Mouse (Mus musculus): Measurements from ENCODE around the gene Pogz. TPM values are rescaled to one million over a fixed set of nuclear protein-coding genes. Genes with fewer than 3 reads are reported as not detected.
A peak's percentile ranks its signal among the peaks of the same experiment; 100 is the strongest.

Pogz gene
- total RNA-seq, 1 experiment from 2014 or later, result 35.3 TPM

DNA sequence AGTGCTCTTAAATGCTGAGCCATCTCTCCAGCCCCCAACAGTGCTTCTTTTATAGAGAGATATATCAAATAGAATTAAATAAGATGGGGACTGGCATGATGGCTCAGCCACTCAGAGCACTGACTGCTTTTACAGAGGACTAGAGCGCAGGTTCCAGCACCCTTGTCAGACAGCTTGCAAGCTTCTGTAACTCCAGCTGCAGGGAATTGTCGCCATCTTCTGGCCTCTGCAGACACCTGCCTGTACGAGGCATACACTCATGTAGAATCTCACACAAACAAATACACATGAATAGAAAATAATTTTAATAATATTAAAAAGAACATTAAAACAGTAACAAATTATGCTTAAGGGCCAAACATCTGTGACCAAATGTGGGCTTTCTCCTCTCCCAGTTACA, 13.3 kb upstream of the Pogz start:
- no peak for ATAC-seq (ENCODE audit: extremely low read depth, insufficient number of reproducible peaks, low FRiP score, poor library complexity, severe bottlenecking)

DNA sequence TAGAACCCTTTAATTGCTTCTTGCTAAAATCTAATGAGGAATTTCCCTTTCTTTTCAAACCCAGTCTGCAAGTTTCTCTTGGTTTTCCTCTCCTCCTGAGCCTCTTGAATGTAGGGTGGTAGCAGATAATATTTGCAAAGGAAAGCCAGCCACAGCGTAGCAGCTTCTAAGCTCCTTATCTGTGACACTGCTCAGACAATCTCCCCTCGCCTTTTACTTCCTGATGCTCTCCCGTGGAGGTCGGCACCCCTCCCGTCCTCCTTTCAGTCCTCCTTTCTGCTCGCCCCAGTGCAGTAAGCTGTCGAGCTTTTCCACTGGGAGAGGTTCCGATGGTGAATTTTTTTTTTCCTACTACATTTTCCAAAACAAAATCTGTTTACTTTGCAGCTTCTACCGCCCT, 5.3 kb upstream of the Pogz start:
- no peak for ATAC-seq (ENCODE audit: extremely low read depth, insufficient number of reproducible peaks, low FRiP score, poor library complexity, severe bottlenecking)

DNA sequence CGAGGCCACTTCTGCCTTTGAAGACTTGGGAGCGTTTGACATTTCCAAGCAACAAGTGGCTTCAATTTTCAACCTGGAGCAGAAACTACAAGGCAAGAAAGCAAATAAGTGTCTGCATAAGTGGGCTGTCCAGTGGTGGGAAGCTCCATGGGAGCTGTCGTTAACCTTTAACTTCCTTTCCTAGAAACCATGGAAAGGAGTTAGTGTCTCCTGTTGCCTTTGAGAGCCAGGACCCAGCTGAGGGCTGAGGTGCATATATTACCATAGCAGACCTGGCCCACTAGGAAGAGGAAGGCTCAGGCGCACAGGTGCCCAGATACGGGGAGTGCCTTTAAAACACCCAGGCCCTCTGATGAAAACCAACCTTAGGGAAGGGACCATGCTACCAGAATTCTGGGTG, 4.7 kb upstream of the Pogz start:
- ATAC-seq (ENCODE audit: extremely low read depth, insufficient number of reproducible peaks, low FRiP score, poor library complexity, severe bottlenecking), result no peak

DNA sequence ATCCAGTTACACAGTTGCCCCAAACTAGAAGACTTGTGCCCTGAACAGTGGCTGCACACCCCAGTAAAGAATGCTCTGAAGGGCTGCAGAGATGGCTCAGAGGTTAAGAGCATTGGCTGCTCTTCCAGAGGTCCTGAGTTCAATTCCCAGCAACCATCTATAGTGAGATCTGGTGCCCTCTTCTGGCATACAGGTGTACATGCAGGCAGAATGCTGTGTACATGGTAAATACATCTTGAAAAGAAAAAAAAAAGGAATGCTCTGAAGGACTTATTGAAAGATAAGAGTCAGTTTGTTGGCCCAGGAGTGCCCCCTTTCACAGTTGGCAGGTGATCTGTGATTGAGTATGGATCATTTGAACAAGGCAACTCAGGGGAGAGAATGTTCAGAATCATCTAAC, 4.0 kb upstream of the Pogz start:
- no peak for ATAC-seq (ENCODE audit: extremely low read depth, insufficient number of reproducible peaks, low FRiP score, poor library complexity, severe bottlenecking)

DNA sequence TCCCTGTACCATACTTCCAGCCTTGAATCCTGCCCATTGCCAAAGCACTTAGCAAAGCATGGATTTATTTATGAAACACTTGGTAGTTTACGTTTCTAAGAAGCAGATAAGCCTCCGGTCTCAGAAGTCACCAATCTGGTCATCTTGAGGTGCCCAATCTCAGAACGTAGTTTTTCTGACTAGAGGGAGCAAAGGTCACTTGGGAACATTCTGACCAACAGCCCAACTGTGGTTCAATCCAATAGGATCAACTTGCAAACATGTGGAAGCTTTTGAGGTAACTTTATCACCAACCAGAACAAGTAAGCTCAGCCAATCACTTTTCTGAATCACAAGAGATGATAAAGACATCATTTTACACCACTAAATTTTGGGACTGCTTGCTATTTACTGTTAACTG, 2.0 kb upstream of the Pogz start:
- ATAC-seq (ENCODE audit: extremely low read depth, insufficient number of reproducible peaks, low FRiP score, poor library complexity, severe bottlenecking), result no peak

DNA sequence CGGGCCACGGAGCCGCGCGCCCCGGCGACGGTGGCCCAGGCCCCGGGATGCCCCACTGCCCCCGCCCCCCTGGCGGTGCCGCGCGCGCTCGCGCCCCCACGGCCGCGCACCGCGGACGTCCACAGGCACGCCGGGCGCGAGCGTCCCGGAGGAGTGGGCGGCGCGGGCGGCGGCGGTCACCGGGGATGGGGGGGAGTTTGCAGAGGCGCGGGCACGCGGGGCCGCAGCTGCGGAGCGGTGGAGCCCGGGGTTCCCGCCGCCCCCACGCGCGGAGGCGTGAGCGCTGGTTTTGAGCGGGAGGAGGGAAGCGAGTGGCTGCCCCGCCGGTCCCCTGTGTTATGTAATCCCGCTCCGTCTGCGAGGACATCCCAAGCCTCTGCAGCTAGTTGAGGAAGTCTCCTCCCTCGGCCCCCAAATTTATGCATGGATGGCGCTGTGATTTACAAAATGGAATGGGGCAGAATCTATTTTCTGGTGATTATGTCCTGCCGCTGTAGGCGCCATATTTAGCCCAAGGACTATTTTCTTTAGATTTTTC, 661 bp downstream of the Pogz start:
- peak; percentile 32; the same call in 1 of the 2 replicates for ATAC-seq (ENCODE audit: extremely low read depth, insufficient number of reproducible peaks, low FRiP score, poor library complexity, severe bottlenecking)

DNA sequence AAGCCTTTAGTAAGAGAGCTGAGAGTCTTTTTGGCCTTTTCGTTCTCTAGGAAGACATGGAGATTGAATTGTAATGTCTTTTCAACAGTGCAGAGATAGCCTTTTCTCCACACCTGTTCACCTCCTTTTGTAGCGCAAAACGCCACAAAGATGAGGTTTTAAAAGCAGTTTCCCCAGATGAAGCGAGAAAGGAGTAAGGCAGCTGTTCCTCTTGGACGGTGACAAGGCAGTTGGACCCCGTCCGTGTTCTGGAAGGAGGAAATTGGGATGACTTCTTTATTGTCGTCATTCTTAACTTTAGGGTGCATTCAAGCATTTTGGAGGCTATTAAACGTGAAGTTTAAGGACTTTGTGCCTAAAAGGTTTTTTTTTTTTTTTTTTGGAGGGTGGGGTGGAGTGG, 1.3 kb downstream of the Pogz start:
- no peak for ATAC-seq (ENCODE audit: extremely low read depth, insufficient number of reproducible peaks, low FRiP score, poor library complexity, severe bottlenecking)

DNA sequence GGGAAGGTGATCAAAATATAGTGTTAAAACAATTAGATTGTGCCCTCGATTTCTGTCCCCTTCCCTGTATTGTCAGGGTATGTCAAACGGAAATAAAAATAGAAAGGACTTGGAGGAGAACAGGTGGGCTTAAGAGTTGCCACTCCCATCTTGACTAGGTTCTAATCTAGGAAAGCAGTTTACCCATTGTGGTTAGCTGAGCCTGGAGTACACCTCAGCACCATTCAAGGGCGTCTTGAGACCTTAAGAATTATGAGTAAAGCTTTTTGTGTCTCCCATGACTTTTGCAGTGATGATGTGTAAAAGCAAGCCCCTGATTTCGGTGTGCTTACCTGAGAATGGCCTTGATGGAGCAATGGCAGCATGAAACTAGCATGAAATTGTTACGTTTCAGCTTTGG, 1.7 kb downstream of the Pogz start:
- ATAC-seq (ENCODE audit: extremely low read depth, insufficient number of reproducible peaks, low FRiP score, poor library complexity, severe bottlenecking), result no peak

DNA sequence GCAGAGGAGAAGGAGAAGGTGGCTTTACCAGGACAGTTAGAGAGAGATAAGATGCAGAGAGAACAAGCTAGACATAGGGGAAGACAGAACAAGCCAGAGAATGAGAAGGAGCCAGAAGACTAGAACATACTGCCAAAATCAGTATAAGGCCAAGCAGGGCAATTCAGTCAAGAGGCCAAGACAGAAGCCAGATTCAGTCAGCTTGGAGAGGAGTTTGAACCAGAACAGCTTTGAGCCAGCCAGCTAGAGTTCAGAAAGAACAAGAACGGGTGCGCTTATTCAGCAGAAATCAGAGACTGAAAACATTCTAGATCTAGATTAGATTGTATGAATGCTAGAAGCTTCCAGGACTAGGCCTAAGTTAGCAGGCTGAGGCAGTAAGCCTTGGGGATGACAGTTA, 10.0 kb downstream of the Pogz start:
- ATAC-seq (ENCODE audit: extremely low read depth, insufficient number of reproducible peaks, low FRiP score, poor library complexity, severe bottlenecking), result no peak

DNA sequence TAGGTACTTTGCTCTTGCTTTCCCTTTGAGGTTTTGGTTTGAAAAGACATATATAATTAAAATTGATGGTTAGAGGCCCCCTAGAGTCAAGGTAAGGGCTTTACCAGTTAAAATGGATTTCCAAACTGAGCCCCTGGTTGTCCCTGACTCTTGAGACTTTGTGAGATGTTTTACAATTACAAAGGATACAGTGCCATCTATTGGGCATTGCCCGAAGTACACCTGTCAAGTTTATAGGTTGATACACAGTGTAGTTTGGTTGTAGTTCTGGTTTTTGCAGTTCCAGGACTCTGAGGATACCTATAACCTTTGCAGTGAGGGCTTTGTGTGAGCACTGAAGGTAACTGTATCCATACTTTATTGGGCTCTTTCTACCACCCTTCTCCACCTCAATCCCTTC, 12.0 kb downstream of the Pogz start:
- peak; percentile 72 for ATAC-seq (ENCODE audit: extremely low read depth, insufficient number of reproducible peaks, low FRiP score, poor library complexity, severe bottlenecking)

DNA sequence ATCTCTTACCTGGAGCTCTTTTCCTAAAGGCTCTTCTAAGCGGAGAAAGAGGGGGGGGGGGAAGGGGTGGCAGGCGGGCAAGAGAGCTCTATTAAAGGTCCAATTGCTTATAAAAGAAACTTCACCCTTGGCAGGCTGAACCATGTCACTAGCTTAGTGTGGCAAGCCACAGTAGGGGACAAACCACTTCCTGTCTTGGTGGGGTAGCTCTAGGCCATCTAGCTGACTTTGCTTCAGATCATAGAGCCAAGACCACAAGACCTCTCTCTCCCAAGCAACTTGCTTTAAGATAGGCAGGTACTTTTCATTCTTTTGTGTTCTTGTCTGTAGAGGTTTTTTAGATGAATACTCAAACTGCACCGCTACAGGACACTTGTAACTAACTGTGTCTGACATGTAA, 14.4 kb downstream of the Pogz start:
- peak; percentile 66; the same call in 1 of the 2 replicates for ATAC-seq (ENCODE audit: extremely low read depth, insufficient number of reproducible peaks, low FRiP score, poor library complexity, severe bottlenecking)

DNA sequence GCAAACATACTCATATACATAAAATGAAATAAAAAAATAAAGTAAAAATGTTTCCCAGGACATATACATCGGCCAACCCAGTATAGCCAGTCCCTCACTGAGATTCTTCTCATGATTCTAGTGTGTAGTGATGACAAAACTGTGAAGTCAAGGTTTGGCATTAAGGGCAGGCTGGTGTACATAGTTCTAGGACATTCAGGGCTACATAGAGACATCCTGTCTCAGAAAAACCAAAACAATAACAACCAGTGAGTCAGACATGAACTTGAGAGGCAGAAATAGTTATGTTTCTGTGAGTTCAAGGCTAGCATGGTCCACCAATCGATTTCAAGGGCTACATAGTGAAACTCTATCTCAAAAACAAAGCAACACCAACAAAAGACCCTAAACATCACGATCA, 14.8 kb downstream of the Pogz start:
- no peak for ATAC-seq (ENCODE audit: extremely low read depth, insufficient number of reproducible peaks, low FRiP score, poor library complexity, severe bottlenecking)

DNA sequence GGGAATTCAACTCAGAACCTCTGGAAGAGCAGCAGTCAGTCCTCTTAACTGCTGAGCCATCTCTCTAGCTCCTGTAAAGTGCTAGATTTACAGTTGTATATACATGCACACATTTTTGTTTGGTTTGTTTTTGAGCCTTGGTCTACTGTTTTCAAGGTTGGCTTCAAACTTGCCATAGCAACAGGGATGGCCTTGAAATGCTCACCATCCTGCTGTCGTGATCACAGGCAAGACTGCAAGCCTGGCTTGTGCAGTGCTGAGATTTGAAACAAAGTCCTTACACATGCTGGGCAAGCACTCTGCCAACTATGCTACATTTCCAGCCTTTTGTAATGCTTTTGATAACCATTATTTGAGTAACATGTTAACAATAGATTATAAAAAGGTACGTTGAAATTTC, 22.1 kb downstream of the Pogz start:
- no peak for ATAC-seq (ENCODE audit: extremely low read depth, insufficient number of reproducible peaks, low FRiP score, poor library complexity, severe bottlenecking)

DNA sequence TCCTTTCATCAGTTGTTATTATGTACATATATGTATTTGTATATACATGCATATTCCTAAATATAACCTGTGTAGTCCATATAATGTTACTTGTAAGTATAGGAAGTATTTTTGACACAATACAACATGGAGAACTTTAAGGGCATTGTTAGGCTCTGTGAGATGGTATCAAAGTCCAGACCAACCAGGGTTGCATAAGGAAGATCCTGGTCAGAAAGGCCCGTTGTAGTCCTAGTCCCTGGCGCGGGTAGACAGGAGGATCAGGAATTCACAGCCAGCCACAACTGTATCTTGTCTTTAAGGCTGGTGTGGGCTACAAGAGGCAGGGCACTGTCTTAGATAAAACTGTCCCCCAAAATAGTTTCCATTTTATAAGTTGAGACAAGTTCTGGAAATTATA, 31.6 kb downstream of the Pogz start:
- ATAC-seq (ENCODE audit: extremely low read depth, insufficient number of reproducible peaks, low FRiP score, poor library complexity, severe bottlenecking), result no peak

DNA sequence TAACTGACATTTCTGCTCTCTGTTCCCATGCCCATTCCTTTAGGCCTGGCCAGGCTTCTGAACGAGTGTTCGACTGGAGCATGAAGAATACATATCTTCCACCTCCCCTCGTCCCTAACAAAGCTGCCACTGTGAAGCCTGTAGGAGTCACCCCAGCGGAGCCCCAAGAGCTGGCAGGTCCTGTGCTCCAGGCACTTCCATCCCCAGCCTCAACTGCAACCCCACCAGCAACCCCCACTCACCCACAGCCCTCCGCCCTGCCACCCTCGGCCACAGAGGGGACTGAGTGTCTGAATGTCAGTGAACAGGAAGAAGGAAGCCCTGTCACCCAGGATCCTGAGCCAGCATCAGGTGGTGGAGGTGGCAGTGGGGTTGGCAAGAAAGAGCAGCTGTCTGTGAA, 41.3 kb downstream of the Pogz start:
- ATAC-seq (ENCODE audit: extremely low read depth, insufficient number of reproducible peaks, low FRiP score, poor library complexity, severe bottlenecking), result no peak

DNA sequence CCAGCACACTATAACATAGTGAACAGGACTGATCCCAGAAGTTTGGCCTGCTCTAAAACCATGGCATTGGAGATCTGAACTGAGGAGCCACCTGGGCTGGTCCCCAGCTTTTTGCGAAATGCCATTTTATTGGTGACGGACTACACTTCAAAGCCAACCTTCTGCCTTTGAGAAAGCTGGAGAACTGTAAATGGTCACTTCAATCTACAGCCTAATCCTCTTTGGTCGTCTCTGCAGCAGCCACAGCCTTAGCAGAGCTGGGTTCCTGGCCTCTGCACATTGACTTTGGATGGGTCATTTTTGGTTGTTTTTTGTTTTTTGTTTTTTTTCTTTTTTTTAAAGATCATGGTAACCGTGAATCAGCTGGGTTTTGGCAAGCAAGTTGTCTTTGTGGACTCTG, 44.5 kb downstream of the Pogz start:
- no peak for ATAC-seq (ENCODE audit: extremely low read depth, insufficient number of reproducible peaks, low FRiP score, poor library complexity, severe bottlenecking)

DNA sequence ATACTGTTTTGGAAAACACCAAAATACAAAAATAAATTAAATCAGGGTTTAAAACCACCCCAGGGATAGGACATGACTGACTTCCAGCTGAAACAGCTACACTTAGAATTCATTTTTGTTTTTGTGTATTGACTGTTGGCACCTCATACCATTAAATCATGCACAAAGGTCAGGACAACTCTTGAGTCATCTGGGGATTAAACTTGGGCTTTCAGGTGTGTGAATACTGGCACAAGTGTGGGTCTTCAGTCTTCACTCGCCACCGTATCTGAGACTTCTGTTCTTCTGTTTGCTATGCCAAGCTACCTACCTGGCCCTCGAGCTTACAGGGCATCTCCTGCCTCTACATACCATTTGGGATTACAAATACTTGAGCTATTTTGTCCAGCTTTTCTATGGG, 45.2 kb downstream of the Pogz start:
- no peak for ATAC-seq (ENCODE audit: extremely low read depth, insufficient number of reproducible peaks, low FRiP score, poor library complexity, severe bottlenecking)

DNA sequence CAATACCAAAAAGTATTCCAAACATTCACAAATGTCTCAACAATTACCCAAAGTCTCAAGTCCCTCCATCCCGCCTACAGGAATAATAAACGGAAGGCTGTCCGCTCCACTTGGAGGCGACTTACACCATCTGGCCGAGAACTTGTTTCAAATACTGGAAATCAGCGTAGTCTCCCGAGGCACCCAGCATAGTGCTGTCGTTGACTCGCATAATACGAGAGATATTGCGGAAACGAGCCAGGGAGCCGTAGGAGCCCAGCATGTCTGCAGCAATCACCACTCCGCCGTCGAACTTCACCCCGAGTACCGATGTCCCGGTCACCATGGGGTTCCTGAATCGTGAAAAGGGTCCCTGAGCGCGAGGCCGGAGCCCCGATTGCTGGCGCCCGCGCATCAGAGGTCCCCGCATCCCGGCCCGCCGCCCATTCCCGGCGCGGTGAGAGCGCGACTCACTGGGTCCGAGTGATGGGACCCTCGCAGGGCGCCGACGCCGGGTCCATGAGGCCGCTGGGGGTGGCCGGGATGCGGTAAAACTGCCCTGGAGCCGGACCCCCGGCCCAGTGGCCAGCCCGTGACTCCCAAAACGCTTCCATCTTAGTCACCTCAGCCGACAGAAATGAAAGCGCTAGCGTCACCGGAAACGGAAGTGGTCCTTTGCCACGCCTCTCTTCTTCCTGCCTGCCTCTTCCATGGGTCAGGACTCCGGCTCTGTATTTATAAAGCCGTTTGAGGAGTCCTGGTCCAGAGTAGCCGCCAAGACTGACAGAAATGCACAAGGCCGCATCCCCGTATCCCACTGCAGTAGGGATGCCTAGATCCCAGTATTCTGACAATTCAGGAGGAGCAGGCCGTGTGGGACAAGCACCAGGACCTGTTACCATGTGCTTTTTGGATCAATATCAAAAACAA, 49.2 kb downstream of the Pogz start, which contains the start of gene Psmb4:
Gene Psmb4 (minus strand): TSS at position 646 of the 909 bp plus-strand sequence.
- ATAC-seq (ENCODE audit: extremely low read depth, insufficient number of reproducible peaks, low FRiP score, poor library complexity, severe bottlenecking), result peak; percentile 93

DNA sequence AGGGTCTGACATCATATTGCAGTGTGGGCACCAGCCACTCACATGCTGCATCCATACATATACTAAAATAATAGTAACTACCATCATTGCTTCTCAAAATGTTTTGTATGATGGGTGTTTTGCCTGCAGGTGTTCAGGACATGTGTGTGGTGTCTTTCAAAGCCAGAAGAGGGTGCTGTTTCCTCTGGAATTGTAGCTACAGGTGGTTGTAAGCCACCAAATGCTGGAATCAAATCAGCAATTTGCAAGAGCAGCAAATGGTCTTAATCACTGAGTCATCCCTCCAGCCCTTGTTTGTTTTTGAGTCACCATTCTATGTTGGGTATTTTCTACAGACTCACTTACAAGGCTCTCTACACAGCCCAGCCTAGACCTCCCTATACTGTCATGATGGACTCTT, 51.2 kb downstream of the Pogz start:
- ATAC-seq (ENCODE audit: extremely low read depth, insufficient number of reproducible peaks, low FRiP score, poor library complexity, severe bottlenecking), result no peak

DNA sequence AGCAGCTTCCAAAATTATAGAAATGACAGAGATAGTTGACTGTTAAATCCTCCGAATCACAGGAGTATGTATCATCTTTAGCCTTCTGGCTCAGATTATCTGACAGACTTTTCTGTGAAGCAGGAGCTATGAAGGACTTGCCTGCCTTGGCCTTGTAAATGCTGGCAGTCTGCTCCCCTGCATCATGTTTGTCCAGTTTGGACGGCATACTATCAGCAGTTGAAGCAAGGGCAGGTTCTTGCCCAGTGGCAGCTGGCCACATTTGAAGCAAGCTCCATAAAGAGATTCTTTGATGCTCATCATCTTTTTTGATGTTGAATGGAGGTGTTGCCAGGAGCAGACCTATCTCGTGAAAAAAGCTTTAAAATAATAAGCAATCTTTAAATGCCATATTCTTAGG, 56.7 kb downstream of the Pogz start:
- no peak for ATAC-seq (ENCODE audit: extremely low read depth, insufficient number of reproducible peaks, low FRiP score, poor library complexity, severe bottlenecking)

DNA sequence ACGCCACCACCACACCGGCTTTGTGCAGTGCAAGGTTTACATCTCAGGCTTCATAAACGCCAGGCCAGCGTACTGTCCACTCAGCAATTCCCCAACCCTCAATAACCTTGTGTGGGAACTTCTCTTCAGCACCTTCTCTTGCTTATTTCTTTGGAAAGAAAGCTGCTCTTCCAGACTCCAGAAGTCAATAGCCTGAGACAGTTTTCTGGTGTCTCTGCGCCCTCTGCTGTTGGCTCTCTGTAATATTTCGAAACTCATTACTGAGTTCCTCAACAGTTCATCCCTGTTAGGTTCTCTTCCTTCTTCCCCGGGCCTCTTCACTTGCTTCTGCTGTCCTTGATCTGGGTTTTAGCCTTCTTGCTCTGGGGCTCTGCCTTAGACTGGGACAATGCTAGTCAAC, 65.4 kb downstream of the Pogz start:
- ATAC-seq (ENCODE audit: extremely low read depth, insufficient number of reproducible peaks, low FRiP score, poor library complexity, severe bottlenecking), result no peak

Measured in neutrophil, adult 5-6 weeks (primary cell).